Mouse (Mus musculus) forebrain, embryonic 13.5 days (tissue): Measurements from ENCODE around the gene Tmem126a. TPM values are rescaled to one million over a fixed set of nuclear protein-coding genes. Genes with fewer than 3 reads are reported as not detected.
A peak's percentile ranks its signal among the peaks of the same experiment; 100 is the strongest.

Source experiments
- ATAC-seq: fragments of 200-750 bp; cut with Nextera tagmentation; 2 replicates; pipeline ENCODE4 v1.8.0; 2017
- H3K27ac ChIP-seq: fragments of 300-500 bp; sonication (generic); 2 replicates; pipeline ENCODE4 v1.5.1; 2015; ENCODE audit warnings: inconsistent platforms, mild to moderate bottlenecking, moderate library complexity
- H3K27me3 ChIP-seq: fragments of 300-500 bp; sonication (generic); 2 replicates; pipeline ENCODE4 v1.6.1; 2015; ENCODE audit warnings: mild to moderate bottlenecking, inconsistent platforms
- H3K36me3 ChIP-seq: fragments of 300-500 bp; sonication (generic); 2 replicates; pipeline ENCODE4 v1.6.1; 2015; ENCODE audit warnings: mild to moderate bottlenecking, inconsistent platforms; ENCODE audit not compliant: poor library complexity, severe bottlenecking
- H3K4me1 ChIP-seq: fragments of 300-500 bp; sonication (generic); 2 replicates; pipeline ENCODE4 v1.6.1; 2015; ENCODE audit warnings: inconsistent platforms
- H3K4me2 ChIP-seq: fragments of 300-500 bp; sonication (generic); 2 replicates; pipeline ENCODE4 v1.6.1; 2015; ENCODE audit warnings: inconsistent platforms, mild to moderate bottlenecking, moderate library complexity
- H3K4me3 ChIP-seq: fragments of 300-500 bp; sonication (generic); 2 replicates; pipeline ENCODE4 v1.5.1; 2015; ENCODE audit warnings: mild to moderate bottlenecking, inconsistent platforms
- H3K9ac ChIP-seq: fragments of 300-500 bp; sonication (generic); 2 replicates; pipeline ENCODE4 v1.6.1; 2015; ENCODE audit warnings: mild to moderate bottlenecking, inconsistent platforms
- H3K9me3 ChIP-seq: fragments of 300-500 bp; sonication (generic); replicated peaks from 2 replicates; pipeline ENCODE4 v1.6.1; 2016; ENCODE audit warnings: inconsistent platforms
- WGBS: fragments of 180-500 bp; shearing (Covaris S2); methylation state at CpG from one replicate; pipeline ENCODE4 v1.1.7; 2015; 5-methylcytosine and 5-hydroxymethylcytosine counted together
- polyA plus RNA-seq: library from polyadenylated mRNA; unstranded; fragments of >200 nt; fragmentation: Nextera tagmentation; extraction: Ambion mirVana; gene quantifications from 2 replicates; pipeline ENCODE4 v1.2.1, GENCODE M21; 2015

The Tmem126a gene
- 123 and 127 TPM in 2 replicates for polyA plus RNA-seq

- Histone ChIP-seq H3K9me3 (no peaks in the 10 kb centered on the region), H3K4me1 (peaks cover 10% of the 10 kb centered on the region), H3K4me2 (peak within 1 kb of the TSS; percentile 58), H3K27ac (peak within 1 kb of the TSS; percentile 83), H3K9ac (peak within 1 kb of the TSS; percentile 72), H3K4me3 (peak within 1 kb of the TSS; percentile 63), H3K36me3 (peaks cover 22% of the 10 kb centered on the region), H3K27me3 (0 out of 2 replicates have a peak, but pooled peaks cover 2% of the 10 kb centered on the region)
- under 1% methylated on average over 41 of the region's 41 CpGs for WGBS
- peak; percentile 99 for ATAC-seq
Measured at GRCm38 (mm10) chr7:90456845-90457468, at the start of gene Tmem126a. Tmem126a (minus strand) TSS chr7:90457229.

- WGBS = 92% methylated on average over 2 of the region's 2 CpGs
- no peak overlapping the region for H3K9ac ChIP-seq
- no peaks in the 10 kb centered on the region for H3K36me3 ChIP-seq
- no peaks in the 10 kb centered on the region for H3K4me1 ChIP-seq
- no peak overlapping the region for H3K27ac ChIP-seq
- no peak for ATAC-seq
- no peak overlapping the region for H3K4me3 ChIP-seq
- H3K27me3 ChIP-seq = no peaks in the 10 kb centered on the region
- no peaks in the 10 kb centered on the region for H3K9me3 ChIP-seq
- H3K4me2 ChIP-seq = no peak overlapping the region
Measured at GRCm38 (mm10) chr7:90482607-90483006, 25.6 kb upstream of the Tmem126a start.

- Histone ChIP-seq H3K4me1 (peaks cover 16% of the 10 kb centered on the region), H3K36me3 (no peaks in the 10 kb centered on the region), H3K4me2 (peak within 1 kb of the TSS; percentile 77), H3K27ac (peak within 1 kb of the TSS; percentile 54), H3K4me3 (peak within 1 kb of the TSS; percentile 65), H3K27me3 (no peaks in the 10 kb centered on the region), H3K9ac (peak within 1 kb of the TSS; percentile 74), H3K9me3 (no peaks in the 10 kb centered on the region)
- no peak; the same call in 1 of the 2 replicates for ATAC-seq
- WGBS = under 1% methylated on average over 32 of the region's 32 CpGs
Measured at GRCm38 (mm10) chr7:90476313-90477245, 19.6 kb upstream of the Tmem126a start, which contains the start of gene Dlg2. Dlg2 (plus strand) TSS chr7:90476672.

GRCm38 (mm10) chr7:90475793-90476312 lies 18.8 kb upstream of the Tmem126a start, which contains the start of gene Tmem126b:
Tmem126b (minus strand) TSS chr7:90476001.
- Histone ChIP-seq H3K4me3 (peak within 1 kb of the TSS; percentile 65), H3K27ac (peak within 1 kb of the TSS; percentile 54), H3K9me3 (no peaks in the 10 kb centered on the region), H3K27me3 (no peaks in the 10 kb centered on the region), H3K36me3 (no peaks in the 10 kb centered on the region), H3K9ac (peak within 1 kb of the TSS; percentile 74), H3K4me1 (peaks cover 16% of the 10 kb centered on the region), H3K4me2 (peak within 1 kb of the TSS; percentile 77)
- under 1% methylated on average over 36 of the region's 36 CpGs for WGBS
- peak; percentile 100 for ATAC-seq

- no peaks in the 10 kb centered on the region for H3K9me3 ChIP-seq
- no peak overlapping the region for H3K4me3 ChIP-seq
- H3K36me3 ChIP-seq = peaks cover 16% of the 10 kb centered on the region
- H3K4me1 ChIP-seq = peaks cover 16% of the 10 kb centered on the region
- 74% methylated on average over 2 of the region's 2 CpGs for WGBS
- no peak for ATAC-seq
- no peak overlapping the region for H3K27ac ChIP-seq
- H3K27me3 ChIP-seq = no peaks in the 10 kb centered on the region
- H3K4me2 ChIP-seq = no peak overlapping the region
- no peak overlapping the region for H3K9ac ChIP-seq
Measured at GRCm38 (mm10) chr7:90473511-90473910, 16.5 kb upstream of the Tmem126a start.

GRCm38 (mm10) chr7:90461441-90461840 lies 4.4 kb upstream of the Tmem126a start:
- Histone ChIP-seq H3K4me3 (no peak overlapping the region), H3K36me3 (peaks cover 3% of the 10 kb centered on the region; the same call in 1 of the 2 replicates), H3K4me1 (peaks cover under 1% of the 10 kb centered on the region; the same call in 1 of the 2 replicates), H3K27ac (no peak overlapping the region), H3K27me3 (0 out of 2 replicates have a peak, but pooled peaks cover 2% of the 10 kb centered on the region), H3K4me2 (no peak overlapping the region), H3K9me3 (no peaks in the 10 kb centered on the region), H3K9ac (no peak overlapping the region)
- 95% methylated on average over 5 of the region's 5 CpGs for WGBS
- no peak for ATAC-seq

GRCm38 (mm10) chr7:90460930-90461329 lies 3.9 kb upstream of the Tmem126a start:
- H3K4me3 ChIP-seq = no peak overlapping the region
- no peak overlapping the region for H3K4me2 ChIP-seq
- ATAC-seq = no peak
- no peak overlapping the region for H3K27ac ChIP-seq
- H3K9me3 ChIP-seq = no peaks in the 10 kb centered on the region
- 0 out of 2 replicates have a peak, but pooled peaks cover 2% of the 10 kb centered on the region for H3K27me3 ChIP-seq
- H3K4me1 ChIP-seq = peaks cover 6% of the 10 kb centered on the region
- 24% methylated on average over 14 of the region's 14 CpGs for WGBS
- H3K9ac ChIP-seq = no peak overlapping the region
- H3K36me3 ChIP-seq = no peaks in the 10 kb centered on the region

- no peaks in the 10 kb centered on the region for H3K9me3 ChIP-seq
- no peak overlapping the region for H3K4me2 ChIP-seq
- ATAC-seq = no peak
- 67% methylated on average over 10 of the region's 10 CpGs for WGBS
- H3K27ac ChIP-seq = no peak overlapping the region
- H3K4me3 ChIP-seq = no peak overlapping the region
- peaks cover 10% of the 10 kb centered on the region for H3K4me1 ChIP-seq
- 0 out of 2 replicates have a peak, but pooled peaks cover 2% of the 10 kb centered on the region for H3K27me3 ChIP-seq
- H3K36me3 ChIP-seq = no peaks in the 10 kb centered on the region
- no peak overlapping the region for H3K9ac ChIP-seq
Measured at GRCm38 (mm10) chr7:90460330-90460729, 3.3 kb upstream of the Tmem126a start.

- peak overlapping the region; percentile 63 for H3K4me3 ChIP-seq
- H3K9ac ChIP-seq = peak overlapping the region; percentile 72
- 0 out of 2 replicates have a peak, but pooled peaks cover 2% of the 10 kb centered on the region for H3K27me3 ChIP-seq
- H3K4me1 ChIP-seq = peaks cover 10% of the 10 kb centered on the region
- H3K36me3 ChIP-seq = peaks cover 17% of the 10 kb centered on the region
- peak overlapping the region; percentile 83 for H3K27ac ChIP-seq
- peak; percentile 71 for ATAC-seq
- H3K9me3 ChIP-seq = no peaks in the 10 kb centered on the region
- WGBS = 20% methylated on average over 10 of the region's 10 CpGs
- peak overlapping the region; percentile 58 for H3K4me2 ChIP-seq
Measured at GRCm38 (mm10) chr7:90457517-90457916, 488 bp upstream of the Tmem126a start.

- Histone ChIP-seq H3K4me3 (peak overlapping the region; percentile 63), H3K27ac (peak overlapping the region; percentile 83), H3K36me3 (peaks cover 29% of the 10 kb centered on the region), H3K4me2 (peak overlapping the region; percentile 58), H3K9me3 (no peaks in the 10 kb centered on the region), H3K4me1 (peaks cover 10% of the 10 kb centered on the region), H3K27me3 (no peaks in the 10 kb centered on the region), H3K9ac (peak overlapping the region; percentile 72)
- 40% methylated on average over 7 of the region's 7 CpGs for WGBS
- no peak for ATAC-seq
Measured at GRCm38 (mm10) chr7:90456149-90456844, 732 bp downstream of the Tmem126a start.

- no peak for ATAC-seq
- Histone ChIP-seq H3K27ac (peak overlapping the region; percentile 97), H3K4me3 (peak overlapping the region; percentile 98), H3K9me3 (no peaks in the 10 kb centered on the region), H3K4me1 (peaks cover 12% of the 10 kb centered on the region), H3K9ac (peak overlapping the region; percentile 98), H3K36me3 (0 out of 2 replicates have a peak, but pooled peaks cover 10% of the 10 kb centered on the region), H3K27me3 (no peaks in the 10 kb centered on the region), H3K4me2 (peak overlapping the region; percentile 87)
- 0% methylated on average over 6 of the region's 6 CpGs for WGBS
Measured at GRCm38 (mm10) chr7:90444206-90444605, 12.8 kb downstream of the Tmem126a start.
